Mouse (Mus musculus): ENCODE measurements at regions not wholly inside any gene's neighbourhood (a gene's known extent, or its start where the extent isn't known, plus 50 kb on each side); places are given as distances from the start of the nearest gene placed in this dataset.

DNA sequence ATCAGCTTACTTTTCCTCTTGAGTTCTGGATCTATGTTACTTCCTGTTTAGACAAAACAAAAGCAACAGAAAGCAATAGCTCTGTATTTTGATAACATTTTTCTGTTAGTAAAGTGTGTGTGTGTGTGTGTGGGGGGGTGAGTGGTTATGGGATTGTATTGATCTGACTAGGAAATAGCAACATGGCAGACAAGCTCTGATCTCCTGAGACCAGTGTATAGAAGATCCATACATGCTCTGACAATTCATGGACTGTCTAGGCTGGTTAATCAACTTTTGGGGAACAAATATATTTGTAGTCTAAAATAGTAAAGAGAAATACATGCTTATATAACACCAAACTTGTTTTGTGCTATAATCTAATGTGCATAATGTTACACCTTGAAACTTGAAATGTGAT, 124.7 kb upstream of the Defb41 start:
- no peak for DNase-seq (ENCODE audit: low read depth, low spot score)

- DNase-seq (ENCODE audit: low read depth, low spot score): no peak
These were observed 119.1 kb upstream of the Defb41 start for GRCm38 (mm10) chr1:18384079-18384478.

DNA sequence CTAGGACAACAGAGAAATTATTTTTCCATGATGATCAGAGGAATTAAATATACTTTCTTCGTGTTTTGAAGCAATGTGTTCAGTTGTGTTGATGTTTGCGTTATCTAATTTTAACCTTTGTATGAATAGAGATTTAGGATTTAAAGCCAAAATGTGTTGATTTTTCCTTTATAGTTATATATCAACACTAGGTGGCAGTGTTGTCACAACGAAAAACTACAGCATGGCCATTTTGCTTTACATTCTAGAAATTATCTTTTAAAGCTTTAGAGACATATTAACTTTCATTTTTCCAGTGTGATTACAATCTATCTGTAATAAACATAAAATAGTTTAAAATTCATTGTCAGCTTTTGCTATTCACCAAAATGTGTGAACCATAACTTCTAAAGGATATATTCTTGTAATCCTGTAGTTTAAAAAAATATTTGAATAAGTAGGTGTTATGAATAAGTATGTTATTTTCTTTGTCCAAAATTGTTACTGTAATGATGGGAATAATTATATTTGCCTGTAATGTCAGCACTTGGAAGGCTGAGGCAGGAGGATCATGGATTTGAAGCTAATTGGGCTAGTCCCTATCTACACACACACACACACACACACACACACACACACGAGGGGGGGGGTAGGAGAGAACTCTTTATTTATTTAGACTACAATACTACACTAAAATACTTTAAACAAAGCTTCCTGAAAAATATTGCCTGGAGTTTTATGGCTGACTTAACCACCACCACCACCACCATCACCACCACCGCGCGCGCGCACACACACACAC, 95.2 kb upstream of the Defb41 start:
- DNase-seq (ENCODE audit: low read depth, low spot score): peak; percentile 22

DNA sequence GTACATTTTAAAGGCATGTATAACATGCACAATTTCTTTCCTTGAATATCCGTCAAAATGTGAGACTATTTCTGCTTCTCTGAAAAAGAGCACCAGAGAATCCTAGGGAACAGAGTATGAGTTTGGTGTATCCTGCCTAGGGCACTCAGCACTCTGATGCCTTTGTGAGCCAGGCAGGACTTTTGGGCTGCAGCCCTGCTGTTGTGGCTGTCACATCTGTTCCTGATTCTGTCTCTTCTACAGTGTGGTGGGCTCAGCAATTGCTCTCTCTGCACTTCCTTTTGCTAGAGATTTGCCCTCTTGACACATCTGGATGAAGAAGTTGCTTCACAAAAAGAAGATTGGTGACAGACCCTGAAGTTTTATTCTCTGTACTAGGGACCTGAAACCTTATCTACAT, 73.9 kb upstream of the Defb41 start:
- no peak for DNase-seq (ENCODE audit: low read depth, low spot score)
